Mouse (Mus musculus): Measurements from ENCODE around the gene Tpsg1.

Tpsg1 gene

DNA sequence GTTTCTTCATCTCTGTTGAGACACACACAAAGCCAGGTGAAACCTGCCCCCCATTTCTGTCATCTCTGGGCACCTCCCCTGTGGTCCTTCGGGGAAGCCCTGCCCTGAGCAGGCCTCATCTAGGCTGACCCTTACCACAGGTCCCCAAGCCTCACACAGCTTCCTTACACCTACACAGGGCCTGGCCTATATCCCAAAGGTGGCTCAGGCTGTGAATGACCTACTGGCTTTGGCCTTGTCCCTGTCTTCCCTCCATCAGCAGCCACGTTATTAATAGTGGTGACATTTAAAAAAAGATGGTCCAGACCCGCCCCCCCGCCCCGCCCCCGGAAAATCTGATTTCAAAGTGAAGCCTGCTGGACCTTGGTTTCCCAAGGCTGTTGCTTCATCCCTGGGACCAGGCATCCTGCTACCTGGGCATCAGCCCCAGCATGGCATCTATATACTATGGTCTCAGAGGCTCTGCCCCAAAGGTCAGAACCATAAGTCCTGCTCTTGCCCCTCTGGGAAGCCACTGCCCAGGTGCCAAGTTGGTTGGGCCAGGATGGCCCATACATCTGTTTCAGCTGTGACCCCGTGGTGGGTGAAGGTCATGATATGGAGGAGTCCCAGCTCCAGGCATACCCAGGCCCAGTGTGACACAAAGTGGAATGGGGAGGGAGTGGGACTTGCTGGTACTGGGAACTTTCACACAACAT, 39.4 kb downstream of the Tpsg1 start:
- no peak for DNase-seq

DNA sequence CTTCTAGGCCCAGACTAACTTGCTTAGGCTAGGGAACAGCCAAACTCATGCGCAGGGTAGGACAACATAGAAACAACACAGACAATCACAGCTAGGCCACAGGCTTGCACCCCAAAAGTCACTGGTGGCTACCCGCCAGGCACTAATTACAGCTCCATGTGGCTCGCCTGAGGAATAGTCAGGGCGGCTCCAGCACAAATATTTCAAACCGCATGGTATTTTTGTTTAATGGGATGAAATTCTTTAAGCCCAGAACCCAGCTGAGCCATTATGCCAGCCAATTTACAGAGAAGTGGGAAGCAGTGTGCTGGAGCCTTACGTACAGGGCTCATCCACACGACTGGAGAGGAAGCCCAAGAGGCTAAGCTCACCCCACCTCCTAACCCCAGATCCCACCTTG, 40.5 kb downstream of the Tpsg1 start:
- no peak for DNase-seq

DNA sequence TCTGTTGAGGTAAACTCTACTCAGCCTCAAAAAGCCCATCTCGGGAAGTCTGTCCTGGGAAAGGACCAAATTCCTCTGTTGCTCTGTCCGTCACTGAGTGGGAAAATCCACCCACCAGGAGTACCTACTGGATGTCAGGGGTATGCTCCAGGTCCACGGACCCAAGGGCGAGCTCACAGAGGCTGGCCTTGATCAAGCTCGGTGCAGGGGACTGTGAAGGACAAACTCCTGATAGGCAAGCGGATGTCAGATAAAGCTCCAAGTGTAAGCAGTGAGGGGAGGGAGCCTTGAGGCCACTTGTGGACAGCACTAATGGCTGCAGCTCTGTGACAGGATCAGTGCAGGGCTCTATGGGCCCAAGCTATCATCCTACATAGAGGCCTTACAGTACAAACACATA, 41.1 kb downstream of the Tpsg1 start:
- no peak for DNase-seq

DNA sequence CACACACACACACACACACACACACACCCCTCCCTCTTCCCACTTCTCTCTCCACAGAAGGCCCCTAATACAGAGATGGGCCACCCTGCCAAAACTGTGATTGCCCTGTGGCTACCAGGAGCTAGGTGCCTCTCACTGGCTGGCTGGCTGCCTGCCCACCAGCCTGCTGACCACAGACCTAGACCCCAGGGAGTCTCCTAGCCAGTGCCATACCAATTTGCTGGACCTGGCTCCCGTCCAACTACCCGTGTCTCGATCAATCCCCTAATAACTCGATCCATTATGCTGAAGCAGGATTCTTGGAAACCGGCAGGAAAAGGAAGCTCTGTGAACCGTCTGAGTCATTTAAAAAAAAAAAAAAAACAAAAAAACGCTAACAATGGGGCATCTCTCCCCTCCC, 41.7 kb downstream of the Tpsg1 start:
- no peak for DNase-seq

DNA sequence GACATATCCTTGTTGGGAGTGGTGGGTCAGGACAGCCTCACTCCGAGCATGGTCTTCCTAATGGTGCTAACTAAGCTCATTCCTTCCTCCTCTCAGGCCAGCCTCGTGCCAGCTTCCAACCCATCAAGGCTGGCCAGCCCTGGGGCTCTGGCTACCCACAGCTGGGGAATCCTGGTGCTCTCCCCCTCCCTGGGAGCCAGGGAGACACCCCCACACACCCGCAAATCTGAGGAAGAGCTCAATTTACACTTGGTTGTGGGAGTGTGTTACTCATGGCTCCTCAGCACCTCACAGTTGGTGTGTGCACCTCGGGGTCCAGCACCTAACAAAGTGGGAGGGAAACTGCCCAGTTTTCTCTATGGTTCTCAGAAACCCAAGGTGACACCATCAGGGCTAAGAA, 42.2 kb downstream of the Tpsg1 start:
- DNase-seq = no peak

DNA sequence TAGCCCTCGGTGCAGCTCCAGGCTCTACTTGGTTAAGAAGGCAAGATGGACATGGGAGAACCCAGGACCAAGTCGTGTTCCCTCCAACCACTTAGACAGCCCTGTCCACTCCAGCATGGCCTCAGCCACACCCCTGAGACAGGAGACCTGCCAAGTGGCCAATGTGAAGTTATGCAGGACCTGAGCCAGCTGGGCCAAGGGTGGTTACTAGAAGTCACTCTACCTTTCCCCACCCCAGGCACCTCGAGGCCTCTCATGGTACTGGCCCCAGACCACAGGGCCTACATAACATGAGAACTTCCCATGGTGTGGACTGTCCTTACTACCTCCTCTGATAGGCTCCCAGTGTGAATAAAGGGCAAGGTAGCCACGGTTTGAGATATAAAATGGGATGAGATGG, 45.1 kb downstream of the Tpsg1 start:
- peak; percentile 71 for DNase-seq

DNA sequence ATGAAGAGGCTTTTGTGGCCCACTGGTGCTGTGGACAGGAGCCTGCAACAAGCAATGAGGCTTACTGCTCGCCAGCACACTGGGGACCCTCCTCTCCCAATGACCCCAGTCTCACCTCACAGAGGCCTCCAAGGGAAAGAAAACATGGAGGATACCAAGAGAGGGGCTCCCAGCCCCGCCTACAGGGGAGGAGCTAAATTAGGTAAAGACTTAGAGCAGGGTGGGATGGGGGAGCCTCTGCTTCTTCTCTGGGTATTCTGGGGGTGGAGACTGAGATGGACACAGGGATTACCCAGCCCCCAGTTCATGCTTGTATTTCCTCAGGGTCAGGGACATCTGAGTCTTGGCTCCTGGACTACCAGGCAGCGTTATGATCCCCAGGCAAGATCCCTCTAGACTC, 45.8 kb downstream of the Tpsg1 start:
- DNase-seq = no peak

DNA sequence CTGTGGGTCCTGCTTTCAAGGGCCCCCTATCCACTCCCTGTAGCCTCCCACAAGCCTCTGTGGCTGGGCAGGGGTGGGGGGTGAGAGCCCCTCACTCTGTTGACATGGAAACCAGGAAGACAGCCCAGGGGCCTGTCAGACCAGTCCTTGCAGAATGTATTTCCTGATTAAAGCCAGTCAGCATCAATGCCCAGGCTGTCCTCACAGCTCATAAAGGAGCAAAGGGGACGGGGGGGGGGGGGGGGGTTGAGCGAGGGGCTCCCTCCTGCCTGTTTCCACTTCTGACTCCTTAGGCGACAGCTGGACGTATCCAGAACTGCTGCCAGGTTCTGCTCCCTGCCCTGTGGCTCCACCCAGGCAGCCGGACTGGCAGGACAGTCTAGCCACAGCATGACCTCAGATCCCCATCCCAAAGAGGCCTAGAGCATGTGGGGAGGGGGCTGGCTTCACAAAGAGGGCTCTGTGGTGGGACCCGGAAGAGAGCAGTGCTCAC, 46.4 kb downstream of the Tpsg1 start:
- no peak for DNase-seq

DNA sequence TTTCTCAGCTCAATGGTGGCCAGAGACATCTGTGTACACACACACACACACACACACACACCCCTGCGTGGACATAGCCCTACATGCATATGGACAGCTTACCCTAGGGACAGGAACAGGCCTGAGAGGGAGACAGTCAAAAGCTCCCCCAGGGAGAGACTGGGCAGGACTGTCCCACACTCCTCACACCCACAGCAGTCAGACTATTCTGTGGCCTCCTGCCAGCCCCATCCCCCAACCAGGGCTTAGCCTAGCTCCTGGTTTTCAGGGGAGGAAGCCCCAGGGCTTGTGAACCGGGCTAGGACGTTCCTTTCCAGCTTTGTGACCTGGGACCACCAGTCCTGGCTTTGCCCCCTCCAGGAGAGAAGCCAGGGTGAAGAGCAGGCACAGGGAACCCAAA, 47.1 kb downstream of the Tpsg1 start:
- DNase-seq = no peak

DNA sequence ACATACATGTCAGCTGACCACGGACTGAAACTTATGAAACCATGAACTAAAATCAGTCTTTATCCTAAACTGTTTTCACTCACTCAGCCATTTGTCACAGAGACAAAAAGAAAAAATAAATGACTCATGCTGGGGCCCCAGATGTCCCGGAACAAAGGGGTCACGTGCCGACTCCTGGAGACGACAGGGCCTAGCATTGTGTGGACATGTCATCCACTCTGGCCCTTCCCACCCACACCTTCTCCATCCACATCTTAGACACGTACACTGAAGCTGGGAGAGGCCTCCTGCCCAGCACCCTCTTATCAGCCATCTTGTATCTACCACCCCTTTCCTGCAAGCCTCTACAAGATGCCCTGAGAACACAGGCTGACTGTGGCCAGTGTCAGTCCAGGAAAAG, 48.9 kb downstream of the Tpsg1 start:
- DNase-seq = no peak

DNA sequence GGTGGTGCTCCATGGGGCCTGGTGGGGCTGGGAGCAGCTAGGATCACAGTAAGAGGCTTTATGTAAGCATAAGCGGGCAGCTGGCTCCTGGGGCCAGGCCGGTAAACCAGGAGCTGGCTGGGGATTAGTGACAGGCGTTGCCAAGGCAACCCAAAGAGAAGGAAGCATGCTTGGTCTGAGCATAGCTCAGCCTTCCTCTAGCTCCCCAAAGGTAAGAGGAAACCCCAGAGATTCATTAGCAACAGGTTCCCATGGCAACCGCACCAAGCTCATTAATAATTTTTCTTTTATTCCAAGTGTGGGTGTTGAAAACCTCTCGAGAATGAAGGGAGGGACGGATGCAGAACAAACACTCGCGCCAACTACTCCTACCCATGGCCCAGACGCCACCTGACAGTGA, 49.9 kb downstream of the Tpsg1 start:
- no peak for DNase-seq

DNA sequence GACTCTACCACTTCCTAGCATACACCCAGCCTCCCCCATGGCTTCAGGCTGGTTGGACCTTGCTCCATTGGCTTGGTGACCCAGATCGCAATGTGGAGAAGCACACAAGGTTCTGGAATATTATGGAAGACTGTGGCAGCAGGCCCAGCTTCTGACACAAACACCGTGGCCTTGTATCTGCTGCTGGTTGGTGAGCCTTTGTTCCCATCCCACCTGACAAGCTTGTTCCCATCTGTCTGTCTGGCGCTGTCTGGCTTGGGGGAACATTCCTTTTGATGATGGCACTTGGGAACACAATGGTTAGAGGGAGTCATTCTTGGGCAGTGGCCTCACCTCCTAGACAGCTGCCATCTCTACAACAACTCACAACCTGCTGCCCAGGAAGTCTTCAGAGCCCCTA, 51.9 kb downstream of the Tpsg1 start:
- DNase-seq = no peak
